Mouse (Mus musculus): Measurements from ENCODE around the gene Lrrc75a. TPM values are rescaled to one million over a fixed set of nuclear protein-coding genes. Genes with fewer than 3 reads are reported as not detected.

Gene Lrrc75a
- polyA plus RNA-seq, 1 experiment from 2014 or later = 18.4 TPM

GRCm38 (mm10) chr11:62583031-62583430 is 65.3 kb downstream of the Lrrc75a start:
- Histone ChIP-seq H3K4me2 (no peak overlapping the region), H3K9ac (no peak overlapping the region), H3K36me3 (no peaks in the 10 kb centered on the region), H3K4me1 (no peaks in the 10 kb centered on the region), H3K27ac (no peak overlapping the region), H3K4me3 (no peak overlapping the region), H3K27me3 (0 out of 2 replicates have a peak, but pooled peaks cover 1% of the 10 kb centered on the region), H3K9me3 (no peaks in the 10 kb centered on the region)
- no peak for ATAC-seq (ENCODE audit: insufficient number of reproducible peaks, insufficient read depth, low FRiP score, low TSS enrichment, low read depth)
- WGBS = 78% methylated on average over 6 of the region's 6 CpGs

GRCm38 (mm10) chr11:62576530-62577152 is 71.7 kb downstream of the Lrrc75a start:
- Histone ChIP-seq H3K27ac (0 out of 2 replicates have a peak overlapping the region, but pooled peaks have one; percentile 28), H3K36me3 (no peaks in the 10 kb centered on the region), H3K4me2 (peak overlapping the region; percentile 92), H3K9me3 (no peaks in the 10 kb centered on the region), H3K27me3 (peaks cover 9% of the 10 kb centered on the region; the same call in 1 of the 2 replicates), H3K9ac (peak overlapping the region; percentile 70; the same call in 1 of the 2 replicates), H3K4me1 (peaks cover 14% of the 10 kb centered on the region), H3K4me3 (peak overlapping the region; percentile 50)
- WGBS = 55% methylated on average over 16 of the region's 16 CpGs
- no peak for ATAC-seq (ENCODE audit: insufficient number of reproducible peaks, insufficient read depth, low FRiP score, low TSS enrichment, low read depth)

GRCm38 (mm10) chr11:62575659-62576438 is 72.5 kb downstream of the Lrrc75a start:
- 0 out of 2 replicates have a peak, but pooled peaks have one; percentile 40 for ATAC-seq (ENCODE audit: insufficient number of reproducible peaks, insufficient read depth, low FRiP score, low TSS enrichment, low read depth)
- no peaks in the 10 kb centered on the region for H3K36me3 ChIP-seq
- H3K27ac ChIP-seq = no peak overlapping the region
- H3K4me1 ChIP-seq = peaks cover 14% of the 10 kb centered on the region
- peak overlapping the region; percentile 92 for H3K4me2 ChIP-seq
- H3K4me3 ChIP-seq = peak overlapping the region; percentile 50
- WGBS = 6% methylated on average over 27 of the region's 27 CpGs
- peak overlapping the region; percentile 70 for H3K9ac ChIP-seq
- no peaks in the 10 kb centered on the region for H3K9me3 ChIP-seq
- H3K27me3 ChIP-seq = peaks cover 9% of the 10 kb centered on the region; the same call in 1 of the 2 replicates

GRCm38 (mm10) chr11:62575297-62575658 is 73.0 kb downstream of the Lrrc75a start:
- WGBS = under 1% methylated on average over 9 of the region's 9 CpGs
- Histone ChIP-seq H3K9ac (peak overlapping the region; percentile 70), H3K9me3 (no peaks in the 10 kb centered on the region), H3K36me3 (no peaks in the 10 kb centered on the region), H3K4me2 (peak overlapping the region; percentile 92), H3K27me3 (peaks cover 9% of the 10 kb centered on the region; the same call in 1 of the 2 replicates), H3K4me3 (peak overlapping the region; percentile 50), H3K27ac (no peak overlapping the region), H3K4me1 (peaks cover 14% of the 10 kb centered on the region)
- 0 out of 2 replicates have a peak, but pooled peaks have one; percentile 41 for ATAC-seq (ENCODE audit: insufficient number of reproducible peaks, insufficient read depth, low FRiP score, low TSS enrichment, low read depth)

GRCm38 (mm10) chr11:62574703-62575085 is 73.6 kb downstream of the Lrrc75a start:
- Histone ChIP-seq H3K9ac (no peak overlapping the region), H3K27ac (no peak overlapping the region), H3K36me3 (no peaks in the 10 kb centered on the region), H3K9me3 (no peaks in the 10 kb centered on the region), H3K27me3 (peaks cover 9% of the 10 kb centered on the region; the same call in 1 of the 2 replicates), H3K4me3 (no peak overlapping the region), H3K4me1 (peaks cover 14% of the 10 kb centered on the region), H3K4me2 (no peak overlapping the region)
- WGBS = 80% methylated on average over 4 of the region's 4 CpGs
- ATAC-seq (ENCODE audit: insufficient number of reproducible peaks, insufficient read depth, low FRiP score, low TSS enrichment, low read depth) = no peak

GRCm38 (mm10) chr11:62573959-62574702 is 74.2 kb downstream of the Lrrc75a start, which contains the start of gene Trpv2:
Gene Trpv2 (plus strand): TSS chr11:62574486.
- no peaks in the 10 kb centered on the region for H3K36me3 ChIP-seq
- H3K27me3 ChIP-seq = peaks cover 9% of the 10 kb centered on the region; the same call in 1 of the 2 replicates
- H3K4me2 ChIP-seq = peak within 1 kb of the TSS; percentile 92
- peak within 1 kb of the TSS; percentile 70; the same call in 1 of the 2 replicates for H3K9ac ChIP-seq
- H3K27ac ChIP-seq = no peak within 1 kb of the TSS
- H3K9me3 ChIP-seq = no peaks in the 10 kb centered on the region
- H3K4me1 ChIP-seq = peaks cover 14% of the 10 kb centered on the region
- no peak for ATAC-seq (ENCODE audit: insufficient number of reproducible peaks, insufficient read depth, low FRiP score, low TSS enrichment, low read depth)
- WGBS = 74% methylated on average over 6 of the region's 6 CpGs
- peak within 1 kb of the TSS; percentile 50 for H3K4me3 ChIP-seq

- H3K9me3 ChIP-seq = no peaks in the 10 kb centered on the region
- H3K36me3 ChIP-seq = no peaks in the 10 kb centered on the region
- H3K9ac ChIP-seq = no peak overlapping the region
- no peak overlapping the region for H3K27ac ChIP-seq
- H3K4me2 ChIP-seq = no peak overlapping the region
- 64% methylated on average over 3 of the region's 3 CpGs for WGBS
- no peak for ATAC-seq (ENCODE audit: insufficient number of reproducible peaks, insufficient read depth, low FRiP score, low TSS enrichment, low read depth)
- no peak overlapping the region for H3K4me3 ChIP-seq
- H3K27me3 ChIP-seq = no peaks in the 10 kb centered on the region
- H3K4me1 ChIP-seq = no peaks in the 10 kb centered on the region
Observed at GRCm38 (mm10) chr11:62568300-62568699, 80.0 kb downstream of the Lrrc75a start.

- no peaks in the 10 kb centered on the region for H3K27me3 ChIP-seq
- no peak for ATAC-seq (ENCODE audit: insufficient number of reproducible peaks, insufficient read depth, low FRiP score, low TSS enrichment, low read depth)
- H3K4me1 ChIP-seq = no peaks in the 10 kb centered on the region
- no peak overlapping the region for H3K9ac ChIP-seq
- 44% methylated on average over 1 of the region's 1 CpGs for WGBS
- no peaks in the 10 kb centered on the region for H3K9me3 ChIP-seq
- H3K4me3 ChIP-seq = no peak overlapping the region
- H3K36me3 ChIP-seq = no peaks in the 10 kb centered on the region
- H3K4me2 ChIP-seq = no peak overlapping the region
- H3K27ac ChIP-seq = no peak overlapping the region
Observed at GRCm38 (mm10) chr11:62566211-62566610, 82.1 kb downstream of the Lrrc75a start.

GRCm38 (mm10) chr11:62565747-62566146 is 82.6 kb downstream of the Lrrc75a start:
- Histone ChIP-seq H3K27ac (no peak overlapping the region), H3K4me2 (no peak overlapping the region), H3K9ac (no peak overlapping the region), H3K4me1 (no peaks in the 10 kb centered on the region), H3K4me3 (no peak overlapping the region), H3K9me3 (no peaks in the 10 kb centered on the region), H3K36me3 (no peaks in the 10 kb centered on the region), H3K27me3 (no peaks in the 10 kb centered on the region)
- ATAC-seq (ENCODE audit: insufficient number of reproducible peaks, insufficient read depth, low FRiP score, low TSS enrichment, low read depth) = no peak
- 57% methylated on average over 7 of the region's 7 CpGs for WGBS

GRCm38 (mm10) chr11:62563590-62563989 is 84.7 kb downstream of the Lrrc75a start:
- Histone ChIP-seq H3K9me3 (no peaks in the 10 kb centered on the region), H3K9ac (no peak overlapping the region)

GRCm38 (mm10) chr11:62560463-62561016 is 87.8 kb downstream of the Lrrc75a start:
- no peak overlapping the region for H3K27ac ChIP-seq
- H3K27me3 ChIP-seq = no peaks in the 10 kb centered on the region
- H3K4me2 ChIP-seq = peak overlapping the region; percentile 63
- H3K9me3 ChIP-seq = no peaks in the 10 kb centered on the region
- WGBS = 31% methylated on average over 43 of the region's 43 CpGs
- peaks cover under 1% of the 10 kb centered on the region; the same call in 1 of the 2 replicates for H3K36me3 ChIP-seq
- peaks cover 12% of the 10 kb centered on the region for H3K4me1 ChIP-seq
- H3K9ac ChIP-seq = 0 out of 2 replicates have a peak overlapping the region, but pooled peaks have one; percentile 36
- H3K4me3 ChIP-seq = peak overlapping the region; percentile 40
- ATAC-seq (ENCODE audit: insufficient number of reproducible peaks, insufficient read depth, low FRiP score, low TSS enrichment, low read depth) = no peak

More at GRCm38 (mm10) chr11:62563590-62563989, 84.7 kb downstream of the Lrrc75a start:
- H3K27ac ChIP-seq = no peak overlapping the region
- H3K4me1 ChIP-seq = peaks cover 5% of the 10 kb centered on the region
- 80% methylated on average over 2 of the region's 2 CpGs for WGBS
- ATAC-seq (ENCODE audit: insufficient number of reproducible peaks, insufficient read depth, low FRiP score, low TSS enrichment, low read depth) = no peak
- no peak overlapping the region for H3K4me3 ChIP-seq
- H3K27me3 ChIP-seq = no peaks in the 10 kb centered on the region
- no peak overlapping the region for H3K4me2 ChIP-seq
- H3K36me3 ChIP-seq = no peaks in the 10 kb centered on the region

Data from embryonic facial prominence, embryonic 13.5 days (tissue).